Mouse (Mus musculus): ENCODE data around the gene Pipox. TPM values are rescaled to one million over a fixed set of nuclear protein-coding genes. Genes with fewer than 3 reads are reported as not detected.

Pipox gene
- total RNA-seq (2021): 1 to 10 TPM; 1.5 to 2.2 TPM
- long read RNA-seq, partial matches to known transcripts: 0 of 2 reads
- long read RNA-seq, other reads (novel, unspliced or antisense): 1 of 2 reads

DNA sequence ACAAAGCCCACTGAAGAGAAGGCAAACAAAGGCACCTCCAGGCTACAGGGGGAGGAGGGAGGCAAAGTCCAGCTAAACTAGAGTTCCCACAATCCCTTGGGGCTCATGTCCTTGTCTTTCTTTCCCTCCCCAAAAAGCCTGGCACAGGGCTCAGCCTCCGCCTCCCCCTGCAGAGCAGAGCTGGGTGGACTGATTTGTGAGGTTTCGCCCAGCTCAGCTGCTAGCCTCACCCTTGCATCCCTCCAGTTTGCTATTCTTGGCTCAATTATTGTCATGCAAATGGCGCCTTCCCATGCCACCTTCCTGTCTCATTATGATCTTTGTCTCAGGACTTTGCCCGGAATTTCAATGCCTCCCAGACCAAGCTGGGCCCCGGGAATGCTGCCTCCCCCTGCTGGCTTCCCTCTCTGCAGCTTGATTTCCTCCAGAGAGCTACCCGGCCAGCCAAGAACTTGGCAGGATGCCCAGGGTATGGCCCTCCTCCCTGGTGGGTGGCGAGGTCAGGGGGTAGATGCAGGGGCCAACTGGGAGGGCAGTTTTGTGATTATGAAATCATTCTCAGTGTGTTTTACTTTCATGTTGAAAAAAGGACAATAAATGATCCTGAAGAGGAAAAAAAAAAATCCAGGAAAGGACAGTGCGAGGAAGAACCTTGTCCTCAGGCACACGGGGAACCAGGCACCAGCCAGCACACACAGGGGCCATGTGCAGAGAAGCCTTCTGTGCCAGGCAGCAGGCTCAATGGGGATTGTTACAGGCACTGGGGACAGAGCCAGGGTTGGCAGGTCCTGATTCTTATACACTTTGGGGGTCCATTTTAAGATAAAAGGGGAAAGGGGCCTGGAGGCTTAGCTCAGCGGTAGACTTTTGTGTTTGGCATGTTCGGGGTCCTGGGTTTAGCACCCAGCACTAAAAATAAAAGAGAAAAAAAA is at the start of gene Pipox:
Gene Pipox, minus strand, starts transcription at position 310 of the 932 bp plus-strand sequence.
- peak; percentile 71 to 84 for DNase-seq (ENCODE audit: low spot score in 2 of 2)

DNA sequence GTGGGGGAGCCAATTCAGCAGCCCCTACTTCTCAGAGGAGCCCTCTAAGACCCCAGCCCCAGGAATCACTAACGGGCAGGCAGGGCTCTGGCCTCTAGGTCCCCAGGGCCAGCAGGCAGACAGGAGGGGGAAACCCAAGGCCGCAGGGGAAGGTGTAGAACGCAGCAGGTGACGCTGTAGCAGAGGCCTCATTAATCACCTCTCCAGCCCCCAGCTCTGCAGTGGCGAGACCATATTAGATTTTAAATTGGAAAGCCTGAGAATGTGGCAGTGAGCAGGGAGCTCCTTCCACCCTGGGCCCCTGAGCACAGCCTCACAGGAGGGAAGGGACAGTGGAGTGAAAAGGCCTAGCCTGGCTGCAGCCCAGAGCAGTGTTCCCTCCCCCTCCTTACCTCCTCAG is 48.3 kb upstream of the Pipox start:
- DNase-seq (ENCODE audit: low spot score in 2 of 2): no peak

DNA sequence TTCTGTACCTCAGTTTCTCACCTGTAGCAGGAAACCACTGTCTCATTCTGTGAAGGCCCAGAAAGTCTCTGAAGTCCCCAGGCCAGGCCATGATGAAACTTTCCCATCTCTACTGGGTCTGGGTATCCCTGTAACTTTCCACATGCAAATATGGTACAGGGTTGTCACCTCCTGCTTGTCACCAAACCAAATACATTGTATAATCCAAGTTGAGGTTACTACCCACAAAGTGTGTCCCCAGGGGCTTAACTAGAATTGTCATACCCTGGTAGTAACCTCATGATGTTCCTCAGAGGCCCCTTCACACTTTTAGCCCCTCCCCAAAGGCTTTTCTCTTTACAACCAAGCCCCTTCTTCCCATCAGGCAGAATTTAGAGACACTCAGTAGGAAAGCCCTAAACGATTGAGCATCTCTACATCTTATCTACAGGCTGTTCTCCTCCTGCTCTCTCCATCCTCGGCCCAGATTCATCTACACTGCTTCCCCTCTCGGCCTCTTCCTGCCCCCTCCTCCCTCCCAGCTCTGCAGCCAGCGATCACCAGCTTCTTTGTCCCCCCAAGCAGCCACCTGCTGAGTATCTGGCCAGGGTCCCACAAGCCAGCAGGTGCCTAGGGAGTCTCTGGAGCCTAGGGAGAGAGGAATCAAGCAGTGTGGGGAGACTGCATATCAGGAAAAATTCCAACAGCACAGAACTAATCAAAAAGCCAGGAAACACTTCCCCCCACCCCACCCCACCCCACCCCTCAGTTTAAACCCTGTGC is 43.9 kb upstream of the Pipox start:
- DNase-seq (ENCODE audit: low spot score in 2 of 2): no peak

DNA sequence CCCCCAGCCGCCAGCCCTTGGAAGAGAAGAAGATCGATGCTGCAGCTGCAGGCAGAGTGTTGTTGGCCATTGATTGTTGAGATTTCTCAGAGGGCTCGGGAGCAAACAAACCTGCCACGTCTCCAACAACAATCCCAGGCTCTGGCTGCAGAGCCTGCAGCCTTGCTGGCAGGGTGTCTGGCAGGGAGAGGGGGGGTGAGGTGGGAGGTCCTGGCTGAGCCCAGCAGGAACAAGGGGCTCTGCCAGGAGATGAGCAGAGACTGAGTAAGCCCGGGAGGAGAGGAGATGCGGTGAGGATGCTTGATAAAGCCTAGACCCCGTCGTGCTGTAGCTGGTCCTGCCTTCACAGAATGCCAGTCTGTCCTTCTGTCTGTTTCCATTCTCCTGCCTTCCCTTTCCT is 43.0 kb upstream of the Pipox start:
- DNase-seq (ENCODE audit: low spot score in 2 of 2): no peak

DNA sequence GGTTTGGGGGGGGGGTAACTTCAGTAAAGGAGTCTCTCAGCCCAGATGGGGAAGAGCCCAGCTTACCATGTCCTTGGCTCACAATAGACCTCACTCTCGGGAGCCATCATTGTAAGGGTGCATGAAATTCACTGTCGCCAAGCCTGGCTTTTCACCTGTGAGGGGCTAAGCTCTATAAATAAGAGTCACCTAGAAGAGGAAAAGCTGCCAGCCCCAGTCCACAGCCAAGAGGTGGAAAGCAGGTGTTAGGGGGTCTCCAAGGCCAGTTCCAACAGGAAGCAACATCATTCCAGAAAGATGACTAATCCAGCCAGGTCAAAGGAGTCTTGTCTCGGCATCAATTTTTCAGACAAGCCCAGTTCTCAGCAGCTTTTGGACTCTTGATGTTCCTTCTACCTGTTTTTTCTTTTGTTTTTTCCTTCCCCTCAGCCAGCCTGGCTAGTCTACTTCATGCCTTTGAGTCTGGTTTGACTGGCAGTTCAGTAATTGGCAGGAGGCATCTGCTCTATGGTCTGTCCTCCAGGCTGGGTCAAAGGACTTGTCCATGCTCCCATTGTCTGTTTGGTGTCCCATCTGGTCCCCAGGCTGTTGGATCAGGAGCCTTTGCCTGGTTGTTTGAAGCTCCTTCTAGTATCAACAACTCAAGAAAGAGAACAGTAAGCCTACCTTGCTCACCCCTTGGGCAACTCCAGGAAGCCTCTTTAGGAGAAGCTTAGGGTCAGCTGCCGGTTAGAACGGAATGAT is 40.8 kb upstream of the Pipox start:
- no peak for DNase-seq (ENCODE audit: low spot score in 2 of 2)

DNA sequence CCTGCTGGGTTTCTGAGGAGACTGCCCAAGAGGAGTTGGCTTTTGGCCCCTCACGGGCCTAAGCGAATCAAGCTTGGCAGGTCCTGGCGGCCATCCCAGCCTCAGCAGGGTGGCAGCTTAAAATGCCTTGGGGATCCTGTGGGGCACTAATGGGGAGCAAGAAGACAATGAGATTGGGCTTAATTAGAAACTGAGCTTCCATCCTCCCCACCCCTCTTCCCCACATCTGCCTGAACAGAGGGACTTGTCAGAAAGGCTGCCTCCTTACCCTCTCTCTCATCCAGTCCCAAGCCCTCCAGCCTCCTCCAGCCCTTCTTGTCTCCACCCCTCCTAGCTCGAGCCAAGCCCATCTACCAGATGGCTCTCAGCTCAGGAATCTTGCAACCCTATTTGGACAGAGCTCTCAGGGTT is 40.2 kb upstream of the Pipox start:
- no peak for DNase-seq (ENCODE audit: low spot score in 2 of 2)

DNA sequence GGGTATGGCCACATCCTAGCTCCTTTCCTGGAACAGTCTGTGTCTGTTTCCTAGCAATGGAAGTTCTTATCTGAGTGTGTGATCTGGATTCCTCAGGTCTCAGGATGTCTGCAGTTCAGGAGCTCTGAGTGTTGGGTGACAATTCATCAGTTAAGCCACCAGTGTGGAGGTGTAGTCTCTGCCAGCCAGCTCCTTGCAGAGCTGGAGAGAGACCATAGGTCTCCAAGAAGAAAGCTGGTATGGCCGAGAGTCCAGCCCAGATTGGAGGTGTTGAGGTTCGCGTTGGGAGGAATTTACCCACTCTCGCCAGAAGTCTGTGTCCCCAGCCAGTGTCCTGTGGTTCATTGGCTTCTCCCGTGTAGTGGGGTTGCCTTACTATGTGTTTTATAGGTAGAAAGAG is 38.7 kb upstream of the Pipox start:
- DNase-seq (ENCODE audit: low spot score in 2 of 2): no peak

DNA sequence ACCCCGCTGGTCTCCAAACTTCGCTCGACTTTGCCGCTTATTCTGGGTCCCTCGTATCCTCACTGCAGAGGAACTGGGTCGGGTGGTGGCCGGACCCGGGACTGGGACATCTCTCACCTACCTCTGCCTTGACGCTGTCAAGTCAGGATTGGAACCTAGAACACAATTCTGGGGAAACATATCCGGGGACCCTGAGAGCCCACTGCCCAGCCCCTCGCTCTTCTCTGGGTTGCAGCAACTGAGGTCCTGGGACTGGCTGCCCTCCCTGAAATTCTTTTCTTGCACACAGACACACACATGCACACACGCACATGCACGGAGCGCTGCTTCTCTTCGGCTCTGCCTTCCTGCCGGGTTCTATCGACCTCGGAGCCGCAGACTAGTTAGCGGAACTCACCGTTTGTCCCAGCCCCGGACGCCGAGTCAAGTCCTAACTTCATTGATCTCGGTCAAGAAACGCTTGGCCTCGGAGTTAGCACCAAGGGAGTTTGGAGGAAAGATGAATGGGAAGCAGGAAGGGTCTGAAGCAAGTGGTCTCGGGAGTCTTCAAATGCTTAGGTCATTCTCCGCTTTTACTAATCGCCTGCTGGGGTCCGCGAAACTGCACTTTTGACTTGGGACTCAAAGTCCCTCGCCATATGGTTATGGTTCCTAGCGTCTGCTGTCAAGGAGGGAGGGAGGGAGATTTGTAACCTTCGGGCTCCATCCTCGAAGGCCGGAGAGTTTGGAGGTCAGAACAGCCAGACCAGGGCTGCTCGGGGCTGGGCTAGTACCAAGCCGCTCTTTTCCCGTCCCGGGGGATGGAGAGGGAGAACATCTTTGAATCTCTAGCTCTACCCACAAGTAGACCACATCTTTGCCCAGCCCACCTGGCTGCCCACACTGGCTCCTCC is 37.9 kb upstream of the Pipox start:
- DNase-seq (ENCODE audit: low spot score in 2 of 2): no peak

DNA sequence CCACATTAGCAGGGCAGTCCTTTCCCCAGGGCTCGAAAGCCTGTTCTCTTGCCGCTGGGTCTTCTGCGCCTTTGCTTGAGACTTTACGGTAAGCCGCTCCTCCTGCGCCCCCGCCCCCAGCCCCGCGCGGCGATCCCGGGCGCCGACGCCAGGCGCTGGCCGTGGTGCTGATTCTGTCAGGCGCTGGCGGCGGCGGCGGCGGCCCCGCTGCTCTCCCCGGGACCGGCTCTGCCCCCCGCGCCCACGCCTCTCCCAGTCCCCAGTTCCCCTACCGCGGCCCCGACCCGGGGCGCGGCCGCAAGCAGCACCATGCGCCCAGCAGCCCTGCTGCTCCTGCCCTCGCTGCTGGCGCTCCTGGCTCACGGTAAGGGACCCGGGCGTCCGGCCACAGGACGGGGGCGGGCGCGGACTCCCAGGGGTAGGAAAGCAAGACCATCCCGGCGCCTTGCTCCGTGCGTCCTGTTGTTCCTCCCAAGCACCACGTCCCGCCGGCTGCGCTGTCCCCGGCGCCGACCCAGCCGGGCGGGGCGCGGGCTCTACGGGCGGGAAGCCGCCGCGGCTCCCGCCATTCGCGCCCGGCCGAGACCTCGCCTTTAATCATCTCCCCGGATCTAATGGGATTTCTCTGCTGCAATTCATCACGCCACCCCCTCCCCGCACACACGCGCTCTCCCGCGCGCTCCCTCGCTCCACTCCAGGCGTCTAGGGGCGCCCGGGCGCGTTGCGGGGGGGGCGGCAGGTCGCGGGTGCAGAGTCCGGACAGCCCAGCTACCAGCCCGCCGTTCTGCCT is 37.0 kb upstream of the Pipox start, which contains the start of gene Sez6:
Gene Sez6, plus strand, starts transcription at position 50 of the 790 bp plus-strand sequence.
- DNase-seq (ENCODE audit: low spot score in 2 of 2): peak; percentile 73 to 84

DNA sequence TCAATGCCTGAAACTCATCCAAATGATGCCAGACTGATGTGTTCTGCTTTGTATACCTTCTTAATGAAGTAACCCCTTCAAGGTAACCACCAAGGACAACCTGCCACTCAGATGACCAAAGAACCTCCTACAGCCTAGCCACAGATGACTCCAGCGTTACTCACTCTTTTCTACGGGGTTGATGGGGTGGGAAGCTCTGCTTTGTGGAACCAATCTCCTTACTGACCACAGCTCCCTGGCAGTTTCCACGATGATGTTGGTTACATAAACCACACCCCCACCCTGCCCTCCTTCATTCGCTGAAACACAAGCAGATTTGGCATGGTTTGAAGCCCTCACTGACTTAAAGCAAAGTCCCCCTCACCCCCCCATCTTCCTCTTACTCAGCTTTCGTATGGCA is 33.9 kb upstream of the Pipox start:
- DNase-seq (ENCODE audit: low spot score in 2 of 2): no peak

DNA sequence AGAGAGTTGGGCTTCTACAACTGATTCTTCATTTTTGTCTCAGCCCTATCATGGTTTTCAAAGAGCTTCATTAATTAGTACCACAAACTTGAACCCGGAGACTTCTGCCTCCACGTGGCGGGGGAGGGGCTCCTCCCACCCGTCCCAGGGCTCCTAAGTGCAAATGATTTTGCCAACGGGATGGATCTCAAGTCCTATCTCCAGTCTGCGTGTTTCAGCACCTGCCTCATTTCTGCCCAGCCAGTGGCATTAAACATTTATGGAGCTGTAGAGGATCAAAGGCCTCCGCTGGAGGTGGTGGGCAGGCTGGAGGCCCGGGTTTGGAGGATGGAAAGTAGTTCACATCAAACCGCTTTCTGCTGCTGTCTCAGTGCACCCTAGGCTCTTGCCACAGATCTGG is 32.8 kb upstream of the Pipox start:
- no peak for DNase-seq (ENCODE audit: low spot score in 2 of 2)

DNA sequence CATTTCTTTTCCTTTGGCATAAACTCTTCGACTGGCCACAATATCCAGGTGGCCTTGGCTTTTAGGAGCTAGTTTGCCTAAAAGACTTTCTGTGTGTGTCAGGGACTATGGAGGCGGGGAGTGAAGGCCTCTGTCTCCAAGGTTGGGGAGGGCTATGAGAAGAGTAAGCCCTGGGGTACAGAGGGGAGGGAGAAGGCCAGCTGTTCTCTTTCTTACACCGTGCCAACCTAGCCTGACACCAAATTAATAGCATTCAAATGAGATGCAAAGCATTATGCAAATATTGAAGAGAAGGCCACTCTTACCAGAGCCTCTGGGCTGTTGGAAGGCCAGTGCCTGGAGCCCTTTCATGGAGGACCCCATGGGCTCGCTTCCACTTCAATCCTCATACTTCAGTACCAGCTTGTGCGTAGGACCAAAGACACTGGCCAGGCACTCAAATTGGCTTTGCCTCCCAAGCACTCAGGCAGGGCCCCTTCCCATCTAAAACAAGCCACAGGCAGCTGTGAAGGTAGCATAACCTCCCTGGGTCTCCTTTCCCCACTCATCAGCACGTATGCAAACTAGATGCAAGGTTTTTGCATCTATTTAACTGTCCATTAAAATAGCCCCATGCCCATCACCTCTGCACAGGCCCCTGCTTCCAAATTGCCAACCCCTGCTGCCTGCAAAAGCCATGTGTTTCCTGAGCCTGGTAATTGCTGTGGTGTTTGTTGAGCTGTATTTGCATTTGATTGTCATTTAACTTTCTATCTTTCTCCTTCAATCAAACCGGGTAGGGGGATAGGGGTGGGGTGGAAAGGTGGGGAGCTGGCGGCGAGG is 32.2 kb upstream of the Pipox start:
- DNase-seq (ENCODE audit: low spot score in 2 of 2): no peak

DNA sequence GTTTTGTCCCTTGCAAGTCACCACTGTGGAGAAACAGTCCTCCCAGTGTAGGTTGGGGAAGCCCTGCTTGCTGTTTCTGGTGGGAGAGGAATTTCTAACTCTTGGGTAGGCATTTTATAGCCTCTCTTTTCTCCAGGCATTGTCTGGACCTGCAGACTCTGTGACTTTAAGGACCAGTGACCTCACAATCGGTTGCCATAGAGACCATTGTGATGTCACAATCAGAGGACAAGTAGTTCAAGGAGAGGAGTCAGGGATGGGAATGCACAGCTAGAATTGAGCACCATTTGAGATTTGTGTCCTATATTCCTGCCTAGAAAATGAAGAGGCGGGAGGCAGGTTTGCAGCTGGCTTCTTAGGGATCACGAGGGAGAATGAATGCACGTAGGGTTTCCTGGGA is 29.4 kb upstream of the Pipox start:
- DNase-seq (ENCODE audit: low spot score in 2 of 2): no peak

DNA sequence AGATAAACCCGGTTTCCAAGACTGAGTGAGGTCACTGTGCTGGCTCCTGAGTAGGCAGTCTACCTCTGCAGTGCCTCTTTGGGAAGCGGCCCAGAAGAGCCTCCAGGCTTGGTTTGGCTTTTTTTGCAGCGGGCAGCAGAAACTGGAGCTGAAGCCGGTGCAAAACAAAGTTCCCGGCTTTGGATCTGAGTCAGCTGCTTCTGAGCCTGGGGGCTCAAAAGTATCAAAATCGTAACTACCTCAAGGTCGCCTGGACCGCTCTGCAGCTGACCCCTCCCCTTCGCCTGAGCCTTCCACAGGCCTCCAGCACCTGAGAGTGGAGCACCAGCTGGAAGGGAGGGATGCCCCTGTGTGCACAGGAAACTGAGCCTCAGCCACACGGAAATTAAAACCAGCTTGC is 23.3 kb upstream of the Pipox start:
- DNase-seq (ENCODE audit: low spot score in 2 of 2): no peak

DNA sequence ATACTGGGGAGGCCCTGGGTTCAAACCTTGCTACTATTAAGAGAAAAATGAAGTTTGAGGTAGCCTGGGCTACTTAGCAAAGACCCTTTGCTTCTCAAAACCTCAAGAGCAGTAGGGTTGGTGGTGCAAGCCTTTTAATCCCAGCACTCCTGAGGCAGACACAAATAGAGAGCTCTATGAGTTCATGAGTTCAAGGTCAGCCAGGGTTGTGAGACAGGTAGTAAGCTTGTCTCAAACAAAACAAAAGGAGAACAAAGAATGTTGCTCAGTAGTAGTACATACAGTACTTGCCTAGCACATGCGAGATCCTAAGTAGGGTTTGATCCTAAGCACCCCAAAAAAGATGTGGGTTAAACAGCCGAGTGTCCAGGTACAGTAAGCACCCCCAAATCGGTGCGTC is 22.8 kb upstream of the Pipox start:
- DNase-seq (ENCODE audit: low spot score in 2 of 2): no peak

DNA sequence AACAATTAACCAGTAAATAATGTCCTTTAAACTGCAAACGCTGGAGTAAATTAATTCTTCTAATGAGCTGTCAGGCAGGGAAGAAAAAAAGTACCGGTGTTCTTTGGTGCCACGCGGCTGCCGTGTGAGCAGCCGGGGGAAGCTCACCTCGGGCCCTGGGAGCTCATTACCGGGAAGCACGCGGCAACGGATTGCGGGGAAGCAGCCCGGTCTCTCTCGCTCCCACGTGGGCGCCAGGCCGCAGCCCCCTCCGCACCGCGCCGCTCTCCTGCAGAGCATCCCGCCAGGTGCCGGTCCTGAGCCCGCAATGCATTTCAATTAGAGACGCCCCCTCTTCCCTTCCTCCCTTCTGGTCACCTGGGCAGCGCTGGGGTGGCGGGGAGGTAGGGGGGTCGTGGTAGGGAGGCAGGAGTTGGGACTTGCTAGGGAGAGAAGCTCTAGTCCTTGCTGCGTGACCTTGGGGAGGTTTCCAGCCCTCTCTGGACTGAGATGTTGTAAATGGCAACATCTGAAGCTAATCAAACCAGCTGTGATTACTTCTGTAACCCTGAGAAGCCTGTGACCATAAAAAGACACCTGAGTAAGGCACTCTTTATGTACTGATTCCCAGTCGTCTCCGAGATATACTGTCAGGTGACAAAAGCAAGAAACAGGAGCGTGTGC is 20.8 kb upstream of the Pipox start:
- no peak for DNase-seq (ENCODE audit: low spot score in 2 of 2)

DNA sequence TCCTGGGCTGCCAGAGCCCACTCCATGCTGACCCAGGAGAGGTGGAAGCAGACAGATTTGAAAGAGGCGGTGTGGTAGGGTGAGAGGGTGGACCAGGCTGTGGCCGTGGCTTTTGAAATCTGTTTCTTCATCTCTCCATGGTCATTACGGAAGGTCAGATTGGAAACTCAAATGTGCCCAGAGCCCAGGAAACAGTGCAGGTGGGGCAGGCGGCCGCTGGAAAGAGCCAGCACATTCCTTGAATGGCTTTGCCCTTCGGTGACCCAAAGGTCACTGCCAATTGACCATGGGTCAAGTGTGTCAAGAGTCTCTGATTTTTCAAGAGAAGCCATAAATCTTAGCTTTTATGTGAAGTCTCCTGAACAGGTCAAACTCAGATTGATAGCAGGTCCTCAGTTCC is 19.6 kb upstream of the Pipox start:
- no peak for DNase-seq (ENCODE audit: low spot score in 2 of 2)

DNA sequence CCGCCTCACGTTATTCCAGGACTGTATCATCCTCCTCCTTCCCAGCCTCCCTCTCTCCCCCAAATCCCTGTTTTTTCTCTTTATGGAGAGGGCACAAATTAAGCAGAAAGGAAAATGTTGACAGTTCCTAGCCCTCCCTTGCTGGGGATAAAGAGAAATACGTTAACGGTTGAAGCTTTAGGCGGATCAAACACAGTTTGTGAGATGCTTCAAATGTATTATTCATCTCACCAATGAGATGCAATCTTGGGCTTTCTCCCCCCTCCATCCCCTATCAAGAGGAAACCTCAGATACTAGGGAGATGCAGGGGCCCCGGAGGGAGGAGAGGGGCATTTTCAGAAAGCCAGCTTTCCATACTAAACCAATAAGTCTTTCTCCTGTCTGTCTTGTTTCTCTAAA is 15.9 kb upstream of the Pipox start:
- DNase-seq (ENCODE audit: low spot score in 2 of 2): no peak
